Mouse (Mus musculus) hindbrain, embryonic 13.5 days (tissue): Measurements from ENCODE around the gene Pnkd. TPM values are rescaled to one million over a fixed set of nuclear protein-coding genes. Genes with fewer than 3 reads are reported as not detected.

Source experiments
- ATAC-seq: fragments of 200-750 bp; cut with Nextera tagmentation; 2 replicates; pipeline ENCODE4 v1.8.0; 2017; ENCODE audit warnings: moderate TSS enrichment; ENCODE audit not compliant: low FRiP score
- H3K27ac ChIP-seq: fragments of 300-500 bp; sonication (generic); 2 replicates; pipeline ENCODE4 v1.5.1; 2015; ENCODE audit warnings: inconsistent platforms, mild to moderate bottlenecking, moderate library complexity
- H3K27me3 ChIP-seq: fragments of 300-500 bp; sonication (generic); 2 replicates; pipeline ENCODE4 v1.6.1; 2015; ENCODE audit warnings: mild to moderate bottlenecking, inconsistent platforms
- H3K36me3 ChIP-seq: fragments of 300-500 bp; sonication (generic); 2 replicates; pipeline ENCODE4 v1.6.1; 2015; ENCODE audit warnings: mild to moderate bottlenecking, inconsistent platforms
- H3K4me1 ChIP-seq: fragments of 300-500 bp; sonication (generic); replicated peaks from 2 replicates; pipeline ENCODE4 v1.6.1; 2015; ENCODE audit warnings: inconsistent platforms
- H3K4me2 ChIP-seq: fragments of 300-500 bp; sonication (generic); 2 replicates; pipeline ENCODE4 v1.6.1; 2015; ENCODE audit warnings: inconsistent platforms, mild to moderate bottlenecking, moderate library complexity
- H3K4me3 ChIP-seq: fragments of 300-500 bp; sonication (generic); 2 replicates; pipeline ENCODE4 v1.5.1; 2015; ENCODE audit warnings: mild to moderate bottlenecking, inconsistent platforms
- H3K9ac ChIP-seq: fragments of 300-500 bp; sonication (generic); 2 replicates; pipeline ENCODE4 v1.6.1; 2015; ENCODE audit warnings: mild to moderate bottlenecking, inconsistent platforms
- H3K9me3 ChIP-seq: fragments of 300-500 bp; sonication (generic); 2 replicates; pipeline ENCODE4 v1.6.1; 2016; ENCODE audit warnings: inconsistent platforms
- WGBS: fragments of 180-500 bp; shearing (Covaris S2); methylation state at CpG from one replicate; pipeline ENCODE4 v1.1.7; 2015; 5-methylcytosine and 5-hydroxymethylcytosine counted together
- polyA plus RNA-seq: library from polyadenylated mRNA; unstranded; fragments of >200 nt; fragmentation: Nextera tagmentation; extraction: Ambion mirVana; gene quantifications from 2 replicates; pipeline ENCODE4 v1.2.1, GENCODE M21; 2015

The Pnkd gene
- polyA plus RNA-seq, 1 experiment from 2014 or later: 98.2 TPM

DNA sequence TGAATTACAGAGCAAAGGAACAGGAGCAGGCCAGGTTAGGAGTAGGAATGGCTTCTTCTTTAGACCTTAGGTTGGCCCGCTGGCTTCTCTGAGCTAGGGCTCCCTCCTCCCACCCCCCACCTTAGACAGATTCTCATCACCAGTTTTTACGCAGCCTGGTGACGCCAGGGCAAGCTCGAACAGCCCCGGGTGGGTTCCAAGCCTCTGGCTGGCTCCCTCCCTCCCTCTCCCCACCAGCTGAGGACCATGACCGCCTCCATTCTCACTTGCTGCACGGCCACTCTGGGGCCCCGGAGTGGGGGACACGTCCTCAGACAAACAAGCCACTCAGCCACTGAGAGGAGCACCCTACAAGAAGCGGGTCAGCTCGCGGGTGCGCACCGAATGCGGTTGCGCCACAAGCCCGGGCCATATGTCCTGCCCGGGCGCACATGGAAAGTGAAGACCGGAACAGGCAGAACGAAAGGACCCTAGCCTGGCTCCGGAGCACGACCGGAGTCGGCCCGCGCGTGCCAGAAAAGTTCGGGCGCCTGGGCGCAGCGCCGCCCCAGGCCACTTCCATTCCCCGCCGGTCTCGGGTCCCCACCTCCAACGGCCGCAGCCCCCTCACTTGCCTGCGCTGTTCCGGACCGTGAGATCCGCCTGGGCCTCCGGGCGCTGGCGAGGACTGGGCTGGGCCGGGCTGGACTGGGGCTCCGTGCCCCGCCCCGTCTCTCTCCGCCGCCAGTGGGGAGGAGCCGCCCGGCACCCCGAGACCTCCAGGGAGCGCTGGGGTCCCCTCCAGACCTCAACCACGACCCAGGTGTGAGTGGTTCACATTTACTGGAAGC, 19.0 kb downstream of the Pnkd start:
- Histone ChIP-seq H3K27me3 (peaks cover 27% of the 10 kb centered on the region), H3K9me3 (no peaks in the 10 kb centered on the region), H3K27ac (peak overlapping the region; percentile 55), H3K36me3 (no peaks in the 10 kb centered on the region), H3K4me1 (peaks cover 16% of the 10 kb centered on the region), H3K4me2 (peak overlapping the region; percentile 75), H3K9ac (peak overlapping the region; percentile 68), H3K4me3 (peak overlapping the region; percentile 46)
- under 1% methylated on average over 56 of the region's 56 CpGs for WGBS
- ATAC-seq: peak; percentile 82

DNA sequence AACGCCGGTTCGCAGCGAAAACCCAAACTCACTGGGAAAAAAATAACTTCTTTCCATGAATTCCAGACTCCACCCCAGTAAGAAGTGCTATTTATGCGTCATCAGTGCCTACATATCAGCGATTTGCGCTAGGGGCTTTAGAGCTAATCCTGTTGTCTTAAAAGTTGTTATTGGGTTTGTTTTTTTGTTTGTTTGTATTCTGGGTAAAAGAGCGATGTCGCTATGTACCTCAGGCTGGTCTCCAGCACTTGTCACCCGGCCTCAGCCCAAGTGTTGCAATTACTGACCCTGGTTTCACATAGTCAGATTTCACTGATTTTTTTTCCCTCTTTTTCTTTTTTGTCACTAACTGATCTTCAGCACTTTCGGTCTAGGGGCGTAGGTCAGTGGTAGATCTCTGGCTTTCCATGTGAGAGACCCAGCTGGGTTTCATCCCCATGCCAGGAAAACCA, 19.6 kb downstream of the Pnkd start:
- H3K27me3 ChIP-seq: peaks cover 27% of the 10 kb centered on the region
- peaks cover 16% of the 10 kb centered on the region for H3K4me1 ChIP-seq
- no peak overlapping the region; the same call in 1 of the 2 replicates for H3K27ac ChIP-seq
- 11% methylated on average over 12 of the region's 12 CpGs for WGBS
- H3K36me3 ChIP-seq: no peaks in the 10 kb centered on the region
- peak overlapping the region; percentile 46 for H3K4me3 ChIP-seq
- ATAC-seq: no peak
- no peaks in the 10 kb centered on the region for H3K9me3 ChIP-seq
- H3K9ac ChIP-seq: no peak overlapping the region; the same call in 1 of the 2 replicates
- H3K4me2 ChIP-seq: peak overlapping the region; percentile 75

DNA sequence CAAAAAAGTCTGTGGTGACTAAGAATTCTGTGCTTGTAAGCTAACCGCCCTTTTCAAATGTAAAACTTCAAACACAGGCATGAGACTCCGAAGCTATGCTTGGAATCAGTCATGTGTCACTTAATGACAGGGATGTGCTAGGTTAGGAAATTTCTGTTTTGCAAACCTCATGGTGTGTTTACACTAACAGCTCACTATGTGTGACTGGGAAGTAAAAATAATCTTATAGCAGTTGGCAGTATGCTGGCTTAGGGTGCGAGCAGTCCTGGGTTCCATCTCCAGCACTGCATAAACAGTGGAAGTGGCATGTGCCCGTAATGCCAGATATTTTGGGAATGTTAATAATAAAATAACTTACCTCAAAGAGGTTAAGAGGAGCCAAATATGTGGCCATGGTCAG, 20.2 kb downstream of the Pnkd start:
- H3K4me3 ChIP-seq: no peak overlapping the region
- no peak overlapping the region for H3K4me2 ChIP-seq
- H3K36me3 ChIP-seq: no peaks in the 10 kb centered on the region
- H3K4me1 ChIP-seq: peaks cover 16% of the 10 kb centered on the region
- no peak overlapping the region for H3K27ac ChIP-seq
- ATAC-seq: no peak
- no peaks in the 10 kb centered on the region for H3K9me3 ChIP-seq
- no peak overlapping the region for H3K9ac ChIP-seq
- H3K27me3 ChIP-seq: peaks cover 27% of the 10 kb centered on the region
- WGBS: 77% methylated on average over 4 of the region's 4 CpGs

DNA sequence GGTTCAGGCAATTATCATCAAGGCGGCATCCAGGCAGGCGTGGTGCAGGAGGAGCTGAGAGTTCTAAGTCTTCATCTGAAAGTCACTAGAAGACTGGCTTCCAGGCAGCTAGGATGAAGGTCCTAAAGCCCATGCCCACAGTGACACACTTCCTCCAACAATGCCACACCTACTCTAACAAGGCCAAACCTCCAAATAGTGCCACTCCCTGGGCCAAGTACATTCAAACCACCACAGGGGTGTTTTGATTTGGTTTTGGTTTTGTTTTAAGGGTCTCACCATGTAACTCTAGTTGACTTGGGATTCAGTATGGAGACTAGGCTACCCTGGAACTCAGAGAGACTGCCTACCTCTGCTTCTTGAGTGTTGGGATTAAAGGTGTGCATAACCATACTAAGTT, 20.8 kb downstream of the Pnkd start, which contains the start of gene Tmbim1:
Gene Tmbim1 (minus strand): TSS at position 101 of the 400 bp plus-strand sequence.
- WGBS: 93% methylated on average over 2 of the region's 2 CpGs
- Histone ChIP-seq H3K36me3 (no peaks in the 10 kb centered on the region), H3K9ac (no peak within 1 kb of the TSS), H3K4me2 (peak within 1 kb of the TSS; percentile 75), H3K4me1 (peaks cover 16% of the 10 kb centered on the region), H3K27me3 (peaks cover 27% of the 10 kb centered on the region), H3K27ac (no peak within 1 kb of the TSS), H3K4me3 (no peak within 1 kb of the TSS), H3K9me3 (no peaks in the 10 kb centered on the region)
- ATAC-seq: no peak

DNA sequence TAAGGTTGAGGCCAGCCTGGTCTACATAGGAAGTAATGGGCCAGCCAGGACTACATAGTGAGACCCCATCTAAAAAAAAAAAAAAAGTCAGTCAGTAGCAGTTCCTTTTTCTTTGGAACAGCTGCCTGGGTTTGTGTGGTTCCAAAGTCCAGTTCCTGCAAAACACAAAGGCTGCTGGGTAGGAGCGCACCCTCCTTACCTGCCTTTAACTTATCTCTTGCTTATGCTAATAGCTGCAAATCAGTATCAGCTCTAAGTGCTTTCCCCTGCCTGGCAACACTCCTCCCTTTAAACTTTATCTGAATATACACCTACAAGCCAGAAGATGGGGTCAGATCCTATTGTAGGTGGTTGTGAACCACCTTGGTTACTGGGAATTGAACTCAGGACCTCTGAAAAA, 22.4 kb downstream of the Pnkd start:
- no peak overlapping the region for H3K9ac ChIP-seq
- H3K27me3 ChIP-seq: peaks cover 26% of the 10 kb centered on the region
- no peak overlapping the region for H3K27ac ChIP-seq
- H3K9me3 ChIP-seq: no peaks in the 10 kb centered on the region
- no peak overlapping the region for H3K4me3 ChIP-seq
- 92% methylated on average over 1 of the region's 1 CpGs for WGBS
- no peak overlapping the region for H3K4me2 ChIP-seq
- H3K36me3 ChIP-seq: no peaks in the 10 kb centered on the region
- no peak for ATAC-seq
- peaks cover 16% of the 10 kb centered on the region for H3K4me1 ChIP-seq

DNA sequence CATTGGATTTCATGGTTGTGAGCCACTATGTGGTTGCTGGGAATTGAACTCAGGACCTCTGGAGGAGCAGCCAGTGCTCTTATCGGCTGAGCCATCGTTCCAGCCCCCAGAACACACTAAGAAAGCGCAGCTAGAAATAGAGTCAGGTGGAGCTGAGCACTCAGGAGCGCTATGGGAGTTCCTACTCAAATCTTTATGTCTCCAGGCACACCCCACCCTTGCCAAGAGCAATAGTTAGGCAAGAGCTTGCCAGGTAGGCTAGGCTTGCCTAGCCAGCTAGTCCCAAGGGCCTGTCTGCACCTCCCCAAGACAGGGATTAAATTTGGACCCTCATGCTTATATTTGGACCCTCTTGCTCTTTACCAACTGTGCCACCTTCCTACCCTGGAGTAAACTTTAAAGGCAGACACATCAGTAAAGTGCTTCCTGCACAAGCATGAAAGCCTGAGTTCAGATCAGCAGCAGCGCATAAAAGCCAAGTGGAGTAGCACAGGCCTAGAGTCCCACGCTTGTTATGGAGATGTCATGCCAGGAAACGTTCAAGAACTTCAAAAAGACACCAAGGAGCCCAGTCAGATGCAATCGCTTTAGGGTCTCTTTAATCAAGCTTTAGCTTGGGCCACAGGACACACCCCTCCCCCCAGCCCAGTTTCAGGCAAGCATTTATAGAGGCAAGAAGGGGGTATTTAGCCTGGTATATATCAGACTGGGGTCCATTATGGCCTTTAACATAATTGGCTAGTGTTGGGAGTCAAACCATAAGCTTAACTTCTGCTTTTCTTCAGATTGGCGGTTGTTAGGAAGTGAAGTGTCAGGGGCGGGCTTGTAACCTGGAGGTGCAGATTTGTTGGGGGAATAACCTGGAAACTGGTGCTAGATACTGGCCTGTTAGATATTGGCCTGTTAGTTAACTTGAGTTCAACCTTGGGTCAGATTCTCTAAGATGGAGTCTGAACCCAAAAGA, 23.6 kb downstream of the Pnkd start:
- H3K9ac ChIP-seq: no peak overlapping the region
- H3K36me3 ChIP-seq: no peaks in the 10 kb centered on the region
- peaks cover 13% of the 10 kb centered on the region for H3K4me1 ChIP-seq
- 80% methylated on average over 10 of the region's 10 CpGs for WGBS
- ATAC-seq: no peak
- no peak overlapping the region for H3K27ac ChIP-seq
- H3K27me3 ChIP-seq: peaks cover 17% of the 10 kb centered on the region
- no peaks in the 10 kb centered on the region for H3K9me3 ChIP-seq
- no peak overlapping the region for H3K4me2 ChIP-seq
- H3K4me3 ChIP-seq: no peak overlapping the region

DNA sequence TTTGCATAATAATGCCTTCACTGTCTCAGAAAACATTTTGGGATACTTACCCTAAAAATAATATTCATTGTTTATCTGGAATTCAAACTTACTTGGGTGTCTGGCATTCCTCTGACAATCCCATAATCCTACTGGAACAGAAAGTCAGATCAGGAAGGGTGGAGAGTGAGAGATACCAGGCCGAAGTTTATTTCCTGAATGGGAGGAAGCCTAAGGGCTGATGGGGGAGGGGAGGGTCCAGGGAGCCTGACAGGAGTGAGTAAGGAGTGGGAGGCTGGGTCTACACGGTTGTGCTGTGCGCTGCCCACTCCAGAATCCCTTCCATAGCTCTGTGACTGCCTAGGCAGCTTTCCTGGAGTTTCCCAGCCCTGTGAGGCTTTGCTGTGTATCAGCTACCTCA, 25.0 kb downstream of the Pnkd start:
- Histone ChIP-seq H3K27ac (no peak overlapping the region), H3K4me3 (no peak overlapping the region), H3K4me1 (no peaks in the 10 kb centered on the region), H3K27me3 (0 out of 2 replicates have a peak, but pooled peaks cover 4% of the 10 kb centered on the region), H3K9ac (no peak overlapping the region), H3K36me3 (no peaks in the 10 kb centered on the region), H3K9me3 (no peaks in the 10 kb centered on the region), H3K4me2 (no peak overlapping the region)
- WGBS: 69% methylated on average over 3 of the region's 3 CpGs
- no peak for ATAC-seq

DNA sequence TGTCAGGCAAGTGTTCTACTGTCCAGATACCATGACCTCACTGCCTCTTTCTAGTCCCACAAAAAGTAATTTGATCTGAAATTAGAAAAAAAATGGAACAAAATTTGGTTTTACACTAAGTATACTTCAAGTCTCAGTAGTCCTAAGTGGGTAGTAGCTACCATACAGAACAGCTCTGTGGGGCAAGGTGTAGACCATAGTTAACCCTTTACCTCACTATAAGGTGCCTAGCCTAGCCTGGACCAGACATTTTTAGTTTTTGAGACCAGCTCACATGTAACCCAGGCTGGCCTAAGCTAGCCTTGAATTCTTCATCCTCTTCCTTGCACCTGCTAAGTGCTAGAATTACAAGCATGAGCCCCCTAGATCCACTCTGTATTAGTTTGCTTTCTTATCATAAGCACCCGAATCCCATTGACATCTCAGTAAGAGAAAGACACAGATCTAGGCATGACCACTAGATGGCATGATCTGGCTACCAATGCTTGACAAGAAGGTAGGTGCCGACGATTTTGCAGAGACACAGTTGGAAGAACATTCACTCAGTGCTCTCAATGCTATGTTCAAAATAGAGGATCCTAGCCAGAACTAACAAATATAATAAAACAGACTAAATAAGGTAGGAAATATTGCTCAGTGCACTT, 28.4 kb downstream of the Pnkd start:
- 6% methylated on average over 3 of the region's 3 CpGs for WGBS
- H3K9me3 ChIP-seq: no peaks in the 10 kb centered on the region
- ATAC-seq: peak; percentile 54; the same call in 1 of the 2 replicates
- H3K4me2 ChIP-seq: no peak overlapping the region
- no peak overlapping the region for H3K9ac ChIP-seq
- no peaks in the 10 kb centered on the region for H3K36me3 ChIP-seq
- H3K27ac ChIP-seq: no peak overlapping the region
- H3K27me3 ChIP-seq: no peaks in the 10 kb centered on the region
- no peak overlapping the region for H3K4me3 ChIP-seq
- no peaks in the 10 kb centered on the region; the same call in 1 of the 2 replicates for H3K4me1 ChIP-seq

DNA sequence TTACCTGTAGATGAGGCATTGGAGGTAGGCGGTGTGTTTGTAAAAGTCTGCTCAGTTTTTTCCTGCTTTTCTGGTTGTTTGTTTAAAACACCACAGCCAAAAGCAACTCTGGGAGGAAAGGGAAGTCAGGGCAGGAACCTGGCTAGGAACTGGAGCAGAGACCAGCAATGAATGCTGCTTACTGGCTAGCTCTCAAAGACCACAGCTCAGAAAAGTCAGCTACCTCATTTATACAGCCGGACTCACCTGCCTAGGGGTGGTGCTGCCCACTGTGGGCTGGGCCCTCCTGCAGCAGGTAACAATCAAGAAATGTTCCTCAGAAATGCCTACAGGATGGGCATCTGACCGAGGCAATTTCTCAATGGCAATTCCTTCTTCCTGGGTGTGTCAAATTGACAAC, 30.1 kb downstream of the Pnkd start:
- ATAC-seq: no peak
- Histone ChIP-seq H3K36me3 (no peaks in the 10 kb centered on the region), H3K4me3 (no peak overlapping the region), H3K27ac (no peak overlapping the region), H3K9ac (no peak overlapping the region), H3K9me3 (no peaks in the 10 kb centered on the region), H3K4me2 (no peak overlapping the region), H3K27me3 (no peaks in the 10 kb centered on the region), H3K4me1 (no peaks in the 10 kb centered on the region; the same call in 1 of the 2 replicates)
- WGBS: 95% methylated on average over 3 of the region's 3 CpGs

DNA sequence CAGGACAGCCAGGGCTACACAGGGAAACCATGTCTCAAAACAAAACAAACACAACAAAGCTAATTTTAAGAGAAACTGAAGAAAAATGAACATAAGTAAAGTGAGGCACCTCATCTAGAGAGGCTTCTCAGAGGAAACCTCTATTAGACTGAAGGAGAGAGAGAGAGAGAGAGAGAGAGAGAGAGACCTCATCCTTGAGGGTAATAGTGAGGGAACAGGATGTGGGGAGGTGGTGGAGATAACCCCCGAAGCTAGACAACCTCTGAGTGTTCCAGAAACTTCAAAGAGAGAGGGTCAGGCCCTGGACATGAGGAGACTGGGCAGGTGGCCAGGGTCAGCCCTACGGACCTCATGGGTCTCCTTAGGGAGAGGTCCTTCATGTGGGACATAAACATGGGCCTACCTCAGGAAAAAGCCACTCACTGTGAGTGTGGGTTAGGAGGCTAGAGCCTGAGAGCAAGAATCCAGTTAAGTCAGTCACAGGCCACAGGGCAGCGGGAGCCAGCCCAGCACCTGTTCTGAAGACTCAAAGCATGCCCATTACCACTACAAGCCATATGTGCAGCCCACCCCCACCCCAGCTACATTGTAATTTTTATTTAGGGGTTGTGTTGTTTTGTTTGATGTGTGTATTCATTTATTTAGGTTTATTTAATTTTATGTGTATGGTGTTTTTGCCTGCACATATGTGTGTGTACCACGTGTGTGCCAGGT, 31.5 kb downstream of the Pnkd start:
- no peak overlapping the region for H3K9ac ChIP-seq
- H3K4me2 ChIP-seq: no peak overlapping the region
- no peaks in the 10 kb centered on the region for H3K27me3 ChIP-seq
- no peaks in the 10 kb centered on the region for H3K36me3 ChIP-seq
- ATAC-seq: no peak
- no peak overlapping the region for H3K27ac ChIP-seq
- no peak overlapping the region for H3K4me3 ChIP-seq
- no peaks in the 10 kb centered on the region for H3K9me3 ChIP-seq
- no peaks in the 10 kb centered on the region; the same call in 1 of the 2 replicates for H3K4me1 ChIP-seq
- WGBS: 81% methylated on average over 4 of the region's 4 CpGs

DNA sequence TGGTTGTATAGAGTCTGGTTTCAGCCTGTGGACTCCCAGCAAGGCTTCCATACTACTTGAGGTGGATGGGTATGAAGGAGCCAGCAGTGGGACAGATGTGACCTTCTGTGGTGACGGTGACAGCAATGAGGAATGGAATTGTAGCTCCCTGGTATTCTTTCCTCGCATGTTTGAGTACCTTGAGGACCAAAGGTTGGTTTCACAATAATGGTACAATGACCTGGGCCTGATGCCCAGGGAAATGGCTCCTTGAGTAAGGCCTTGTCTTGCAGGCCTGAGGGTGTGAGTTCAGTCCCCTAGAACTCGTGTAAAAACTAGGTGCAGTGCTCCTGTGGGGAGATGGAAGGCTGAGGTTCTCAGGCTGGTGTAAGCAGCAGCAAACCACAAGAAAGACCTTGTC, 34.0 kb downstream of the Pnkd start:
- Histone ChIP-seq H3K27ac (no peak overlapping the region), H3K9ac (no peak overlapping the region), H3K4me1 (no peaks in the 10 kb centered on the region; the same call in 1 of the 2 replicates), H3K4me3 (no peak overlapping the region), H3K4me2 (no peak overlapping the region), H3K27me3 (no peaks in the 10 kb centered on the region), H3K36me3 (no peaks in the 10 kb centered on the region), H3K9me3 (no peaks in the 10 kb centered on the region)
- WGBS: 95% methylated on average over 3 of the region's 3 CpGs
- no peak for ATAC-seq
